Mouse (Mus musculus) hindbrain, embryonic 13.5 days (tissue): ENCODE results near the gene Crim1. TPM values are rescaled to one million over a fixed set of nuclear protein-coding genes. Genes with fewer than 3 reads are reported as not detected.

Source experiments
- ATAC-seq: fragments of 200-750 bp; cut with Nextera tagmentation; 2 replicates; pipeline ENCODE4 v1.8.0; 2017; ENCODE audit warnings: moderate TSS enrichment; ENCODE audit not compliant: low FRiP score
- H3K27ac ChIP-seq: fragments of 300-500 bp; sonication (generic); 2 replicates; pipeline ENCODE4 v1.5.1; 2015; ENCODE audit warnings: inconsistent platforms, mild to moderate bottlenecking, moderate library complexity
- H3K27me3 ChIP-seq: fragments of 300-500 bp; sonication (generic); 2 replicates; pipeline ENCODE4 v1.6.1; 2015; ENCODE audit warnings: mild to moderate bottlenecking, inconsistent platforms
- H3K36me3 ChIP-seq: fragments of 300-500 bp; sonication (generic); 2 replicates; pipeline ENCODE4 v1.6.1; 2015; ENCODE audit warnings: mild to moderate bottlenecking, inconsistent platforms
- H3K4me1 ChIP-seq: fragments of 300-500 bp; sonication (generic); replicated peaks from 2 replicates; pipeline ENCODE4 v1.6.1; 2015; ENCODE audit warnings: inconsistent platforms
- H3K4me2 ChIP-seq: fragments of 300-500 bp; sonication (generic); 2 replicates; pipeline ENCODE4 v1.6.1; 2015; ENCODE audit warnings: inconsistent platforms, mild to moderate bottlenecking, moderate library complexity
- H3K4me3 ChIP-seq: fragments of 300-500 bp; sonication (generic); 2 replicates; pipeline ENCODE4 v1.5.1; 2015; ENCODE audit warnings: mild to moderate bottlenecking, inconsistent platforms
- H3K9ac ChIP-seq: fragments of 300-500 bp; sonication (generic); 2 replicates; pipeline ENCODE4 v1.6.1; 2015; ENCODE audit warnings: mild to moderate bottlenecking, inconsistent platforms
- H3K9me3 ChIP-seq: fragments of 300-500 bp; sonication (generic); 2 replicates; pipeline ENCODE4 v1.6.1; 2016; ENCODE audit warnings: inconsistent platforms
- WGBS: fragments of 180-500 bp; shearing (Covaris S2); methylation state at CpG from one replicate; pipeline ENCODE4 v1.1.7; 2015; 5-methylcytosine and 5-hydroxymethylcytosine counted together
- polyA plus RNA-seq: library from polyadenylated mRNA; unstranded; fragments of >200 nt; fragmentation: Nextera tagmentation; extraction: Ambion mirVana; gene quantifications from 2 replicates; pipeline ENCODE4 v1.2.1, GENCODE M21; 2015

Crim1 gene
- 9.8 and 10.4 TPM in 2 replicates for polyA plus RNA-seq

- H3K36me3 ChIP-seq = no peaks in the 10 kb centered on the region
- H3K9ac ChIP-seq = peak within 1 kb of the TSS; percentile 90
- no peaks in the 10 kb centered on the region for H3K9me3 ChIP-seq
- peak within 1 kb of the TSS; percentile 97 for H3K4me2 ChIP-seq
- H3K4me1 ChIP-seq = peaks cover 42% of the 10 kb centered on the region
- peak within 1 kb of the TSS; percentile 93 for H3K27ac ChIP-seq
- peak; percentile 75 for ATAC-seq
- WGBS = under 1% methylated on average over 65 of the region's 90 CpGs
- H3K27me3 ChIP-seq = no peaks in the 10 kb centered on the region
- peak within 1 kb of the TSS; percentile 92 for H3K4me3 ChIP-seq
Measured at GRCm38 (mm10) chr17:78199626-78200560, at the start of gene Crim1. TSS of gene Crim1 (plus strand) at chr17:78200248.

GRCm38 (mm10) chr17:78151479-78152282, 48.4 kb upstream of the Crim1 start:
- no peaks in the 10 kb centered on the region for H3K36me3 ChIP-seq
- H3K9me3 ChIP-seq = no peaks in the 10 kb centered on the region
- no peak overlapping the region for H3K27ac ChIP-seq
- H3K4me3 ChIP-seq = no peak overlapping the region
- H3K27me3 ChIP-seq = no peaks in the 10 kb centered on the region
- 84% methylated on average over 13 of the region's 13 CpGs for WGBS
- H3K4me2 ChIP-seq = no peak overlapping the region
- ATAC-seq = no peak
- no peaks in the 10 kb centered on the region for H3K4me1 ChIP-seq
- H3K9ac ChIP-seq = no peak overlapping the region

DNA sequence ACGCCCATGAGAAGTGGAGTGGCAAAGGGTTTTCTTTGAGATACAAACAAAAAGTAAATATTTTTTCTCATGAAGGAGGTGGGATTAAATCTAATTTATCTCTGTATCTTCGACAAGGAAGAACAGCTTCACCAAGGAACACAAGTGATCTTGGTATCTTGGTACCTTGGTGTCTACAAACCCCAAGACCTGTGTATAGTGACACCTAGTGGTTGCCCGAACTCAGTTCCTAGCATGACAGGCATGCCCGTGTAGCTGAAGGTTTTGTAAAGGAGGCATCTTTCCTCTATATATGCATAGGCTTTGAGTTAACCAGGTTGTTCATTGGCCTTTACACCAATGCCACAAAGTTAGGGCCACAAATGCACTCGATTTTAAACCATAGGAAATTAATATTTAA, 36.8 kb upstream of the Crim1 start:
- H3K27me3 ChIP-seq = no peaks in the 10 kb centered on the region
- H3K27ac ChIP-seq = no peak overlapping the region
- ATAC-seq = no peak
- H3K9ac ChIP-seq = no peak overlapping the region
- no peaks in the 10 kb centered on the region for H3K36me3 ChIP-seq
- no peak overlapping the region for H3K4me3 ChIP-seq
- no peaks in the 10 kb centered on the region for H3K4me1 ChIP-seq
- H3K4me2 ChIP-seq = no peak overlapping the region
- H3K9me3 ChIP-seq = no peaks in the 10 kb centered on the region
- WGBS = 37% methylated on average over 5 of the region's 5 CpGs

DNA sequence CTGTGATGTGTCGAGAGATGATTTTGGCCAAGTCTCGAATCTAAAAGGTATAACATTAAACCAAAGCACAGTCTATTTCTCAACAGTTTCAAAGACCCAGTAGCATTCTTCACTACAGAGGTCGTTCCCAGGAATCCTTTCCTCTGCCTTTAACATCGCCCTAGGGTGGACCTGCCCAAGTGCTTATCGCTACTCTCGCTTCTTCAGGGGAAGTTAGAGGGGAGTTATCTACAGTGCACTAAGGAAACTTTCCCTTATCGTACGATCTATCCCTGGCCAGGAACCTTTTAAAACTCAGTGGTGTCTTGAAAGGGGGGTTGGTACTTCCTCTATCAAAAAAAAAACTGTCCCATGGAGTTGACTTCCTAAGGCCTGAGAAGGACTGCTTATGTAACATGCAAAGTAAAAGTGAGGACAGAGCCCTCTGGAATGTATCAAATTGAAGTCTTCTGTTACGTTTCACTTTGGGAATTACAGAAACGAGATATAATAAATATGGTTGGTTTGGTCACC, 36.3 kb upstream of the Crim1 start:
- Histone ChIP-seq H3K4me1 (no peaks in the 10 kb centered on the region), H3K9ac (no peak overlapping the region), H3K4me3 (no peak overlapping the region), H3K9me3 (no peaks in the 10 kb centered on the region), H3K27me3 (no peaks in the 10 kb centered on the region), H3K4me2 (no peak overlapping the region), H3K36me3 (no peaks in the 10 kb centered on the region), H3K27ac (no peak overlapping the region)
- no peak for ATAC-seq
- WGBS = 87% methylated on average over 10 of the region's 10 CpGs

DNA sequence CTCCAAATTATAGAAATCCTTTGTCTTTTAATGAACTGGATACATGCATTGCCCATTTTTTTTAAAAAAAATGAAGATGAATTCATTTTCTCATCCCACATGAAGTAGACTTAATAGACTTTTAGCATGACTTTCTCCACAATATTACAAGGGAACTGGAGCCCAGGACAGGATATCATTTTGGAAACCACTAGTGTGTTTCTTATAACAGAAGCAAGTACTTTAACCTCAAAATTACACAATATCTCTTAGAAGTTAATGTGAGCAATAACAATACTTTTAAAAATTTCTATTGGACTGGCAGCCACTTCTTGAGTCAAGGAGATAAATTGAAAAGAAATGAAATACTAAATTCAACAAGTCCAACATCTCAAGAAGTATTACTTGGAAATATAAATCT, 34.2 kb upstream of the Crim1 start:
- Histone ChIP-seq H3K9ac (no peak overlapping the region), H3K4me2 (no peak overlapping the region), H3K27ac (no peak overlapping the region), H3K27me3 (no peaks in the 10 kb centered on the region), H3K9me3 (no peaks in the 10 kb centered on the region), H3K4me3 (no peak overlapping the region), H3K36me3 (no peaks in the 10 kb centered on the region), H3K4me1 (no peaks in the 10 kb centered on the region)
- ATAC-seq = no peak

- Histone ChIP-seq H3K9ac (no peak overlapping the region), H3K27ac (no peak overlapping the region), H3K4me1 (no peaks in the 10 kb centered on the region), H3K9me3 (no peaks in the 10 kb centered on the region), H3K4me2 (no peak overlapping the region), H3K36me3 (no peaks in the 10 kb centered on the region), H3K4me3 (no peak overlapping the region), H3K27me3 (no peaks in the 10 kb centered on the region)
- no peak for ATAC-seq
- 90% methylated on average over 4 of the region's 4 CpGs for WGBS
Measured at GRCm38 (mm10) chr17:78166566-78166965, 33.5 kb upstream of the Crim1 start.

- Histone ChIP-seq H3K36me3 (no peaks in the 10 kb centered on the region), H3K9me3 (no peaks in the 10 kb centered on the region), H3K27me3 (no peaks in the 10 kb centered on the region), H3K4me1 (no peaks in the 10 kb centered on the region), H3K27ac (no peak overlapping the region), H3K4me2 (no peak overlapping the region), H3K4me3 (no peak overlapping the region), H3K9ac (no peak overlapping the region)
- no peak for ATAC-seq
- WGBS = 80% methylated on average over 2 of the region's 2 CpGs
Measured at GRCm38 (mm10) chr17:78172371-78172770, 27.7 kb upstream of the Crim1 start.

DNA sequence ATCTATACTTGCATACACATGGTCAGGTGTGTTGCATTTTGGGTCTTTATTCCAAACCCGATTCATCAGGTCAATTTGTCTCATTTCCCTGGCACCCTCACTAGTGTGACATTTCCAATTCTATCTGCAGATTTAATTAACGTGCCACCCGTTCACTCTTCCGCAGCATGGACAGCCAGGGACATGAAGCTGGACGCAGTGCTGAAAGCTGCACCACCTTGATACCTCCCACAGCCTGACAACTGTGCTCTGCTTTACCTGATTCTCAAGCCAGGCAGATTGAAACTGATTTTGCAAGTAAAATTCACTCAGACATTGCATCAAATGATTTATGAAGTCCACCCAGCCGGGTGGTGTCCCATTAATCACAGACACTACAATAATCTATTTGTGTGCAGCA, 19.3 kb upstream of the Crim1 start:
- Histone ChIP-seq H3K9ac (no peak overlapping the region), H3K4me2 (0 out of 2 replicates have a peak overlapping the region, but pooled peaks have one; percentile 19), H3K9me3 (no peaks in the 10 kb centered on the region), H3K4me3 (no peak overlapping the region), H3K4me1 (no peaks in the 10 kb centered on the region; the same call in 1 of the 2 replicates), H3K36me3 (no peaks in the 10 kb centered on the region), H3K27me3 (no peaks in the 10 kb centered on the region), H3K27ac (peak overlapping the region; percentile 35)
- 66% methylated on average over 6 of the region's 6 CpGs for WGBS
- no peak for ATAC-seq

- Histone ChIP-seq H3K4me1 (peaks cover 10% of the 10 kb centered on the region), H3K4me2 (no peak overlapping the region), H3K9me3 (no peaks in the 10 kb centered on the region), H3K36me3 (no peaks in the 10 kb centered on the region), H3K27me3 (no peaks in the 10 kb centered on the region), H3K4me3 (no peak overlapping the region), H3K27ac (no peak overlapping the region), H3K9ac (no peak overlapping the region)
- WGBS = 94% methylated on average over 5 of the region's 5 CpGs
- no peak for ATAC-seq
Measured at GRCm38 (mm10) chr17:78196184-78196583, 3.9 kb upstream of the Crim1 start.

- Histone ChIP-seq H3K4me2 (no peak overlapping the region), H3K36me3 (no peaks in the 10 kb centered on the region), H3K4me1 (peaks cover 20% of the 10 kb centered on the region), H3K27ac (no peak overlapping the region), H3K27me3 (no peaks in the 10 kb centered on the region), H3K4me3 (no peak overlapping the region), H3K9me3 (no peaks in the 10 kb centered on the region), H3K9ac (no peak overlapping the region)
- 21% methylated on average over 7 of the region's 7 CpGs for WGBS
- no peak for ATAC-seq
Measured at GRCm38 (mm10) chr17:78197111-78197510, 2.9 kb upstream of the Crim1 start.

DNA sequence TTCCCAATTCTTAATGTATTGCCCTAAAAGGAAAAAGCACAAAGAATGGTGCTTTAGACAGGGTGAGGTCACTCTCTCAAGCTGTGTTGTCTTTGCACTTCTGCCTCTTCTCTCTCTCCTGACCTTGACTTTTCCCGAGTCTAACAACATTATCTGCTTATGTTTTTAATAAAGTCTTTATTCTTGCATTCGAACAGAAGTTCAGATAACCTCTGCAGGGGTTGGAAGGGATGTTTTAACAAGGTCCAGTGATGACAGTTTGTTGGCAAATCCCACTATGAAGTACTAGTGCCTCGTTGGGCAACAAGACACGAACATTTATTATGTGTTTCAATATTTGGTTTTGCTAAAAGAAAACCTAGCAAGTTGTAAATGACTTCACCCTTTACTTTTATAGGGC, 1.9 kb upstream of the Crim1 start:
- 70% methylated on average over 4 of the region's 4 CpGs for WGBS
- no peak for ATAC-seq
- Histone ChIP-seq H3K27ac (no peak overlapping the region), H3K4me1 (peaks cover 28% of the 10 kb centered on the region), H3K9ac (no peak overlapping the region), H3K27me3 (no peaks in the 10 kb centered on the region), H3K9me3 (no peaks in the 10 kb centered on the region), H3K4me3 (no peak overlapping the region), H3K36me3 (no peaks in the 10 kb centered on the region), H3K4me2 (no peak overlapping the region)

- H3K36me3 ChIP-seq = no peaks in the 10 kb centered on the region
- H3K4me1 ChIP-seq = peaks cover 31% of the 10 kb centered on the region
- 10% methylated on average over 4 of the region's 4 CpGs for WGBS
- no peak for ATAC-seq
- peak overlapping the region; percentile 97 for H3K4me2 ChIP-seq
- peak overlapping the region; percentile 90 for H3K9ac ChIP-seq
- H3K9me3 ChIP-seq = no peaks in the 10 kb centered on the region
- no peaks in the 10 kb centered on the region for H3K27me3 ChIP-seq
- H3K4me3 ChIP-seq = peak overlapping the region; percentile 92
- H3K27ac ChIP-seq = peak overlapping the region; percentile 93; the same call in 1 of the 2 replicates
Measured at GRCm38 (mm10) chr17:78198820-78199219, 1.2 kb upstream of the Crim1 start.
